Mouse (Mus musculus) olfactory bulb, adult 2 months (tissue): ENCODE data around the gene L1cam.

Experiments used
- CTCF ChIP-seq: fragments of 200-500 bp; IDR thresholded peaks from 2 replicates; pipeline ENCODE4 v1.5.1; 2012; ENCODE audit warnings: low read depth, mild to moderate bottlenecking, low read length, moderate library complexity; ENCODE audit not compliant: insufficient read depth
- POLR2A ChIP-seq: fragments of 200-500 bp; IDR thresholded peaks from 2 replicates; pipeline ENCODE4 v1.6.1; 2012; ENCODE audit warnings: mild to moderate bottlenecking, low read depth, low read length, moderate library complexity; ENCODE audit not compliant: insufficient read depth

DNA sequence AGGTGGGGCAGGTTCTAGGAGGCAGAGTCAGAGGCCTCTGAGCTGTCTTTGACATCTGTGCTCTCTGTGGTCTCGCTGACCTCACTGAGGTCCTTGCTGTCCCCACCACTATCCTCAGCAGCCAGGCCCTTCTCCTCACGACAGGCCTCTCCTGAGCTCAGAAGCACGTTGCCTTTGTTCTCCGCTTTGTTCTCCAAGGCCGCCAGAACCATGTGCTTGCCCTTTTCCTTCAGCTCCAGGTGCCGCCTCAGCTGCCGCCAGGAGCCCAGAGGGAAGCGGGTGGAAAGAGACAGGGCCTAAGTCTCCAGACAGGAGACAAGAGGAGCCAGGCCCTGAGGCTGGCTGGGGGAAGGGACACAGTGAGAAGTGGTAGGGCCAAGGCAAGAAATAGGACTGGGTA, 21.0 kb upstream of the L1cam start:
- no peak for TF ChIP-seq POLR2A
- TF ChIP-seq CTCF, result no peak
